Mouse (Mus musculus) heart, adult 8-10 months (tissue): Measurements from ENCODE around the gene Fez1. TPM values are rescaled to one million over a fixed set of nuclear protein-coding genes. Genes with fewer than 3 reads are reported as not detected.

Experiments used
- DNase-seq: peaks from one replicate; pipeline ENCODE4 v3.0.0; 2022; ENCODE audit warnings: low spot score
- total RNA-seq, 4 experiments: library from RNA; stranded (reverse); gene quantifications; 2 replicates each; pipeline ENCODE4 v1.2.4; 2022

Fez1 gene
- total RNA-seq, 4 experiments from 2014 or later, result 1.9 to 4.7 (median 2.2) TPM

DNA sequence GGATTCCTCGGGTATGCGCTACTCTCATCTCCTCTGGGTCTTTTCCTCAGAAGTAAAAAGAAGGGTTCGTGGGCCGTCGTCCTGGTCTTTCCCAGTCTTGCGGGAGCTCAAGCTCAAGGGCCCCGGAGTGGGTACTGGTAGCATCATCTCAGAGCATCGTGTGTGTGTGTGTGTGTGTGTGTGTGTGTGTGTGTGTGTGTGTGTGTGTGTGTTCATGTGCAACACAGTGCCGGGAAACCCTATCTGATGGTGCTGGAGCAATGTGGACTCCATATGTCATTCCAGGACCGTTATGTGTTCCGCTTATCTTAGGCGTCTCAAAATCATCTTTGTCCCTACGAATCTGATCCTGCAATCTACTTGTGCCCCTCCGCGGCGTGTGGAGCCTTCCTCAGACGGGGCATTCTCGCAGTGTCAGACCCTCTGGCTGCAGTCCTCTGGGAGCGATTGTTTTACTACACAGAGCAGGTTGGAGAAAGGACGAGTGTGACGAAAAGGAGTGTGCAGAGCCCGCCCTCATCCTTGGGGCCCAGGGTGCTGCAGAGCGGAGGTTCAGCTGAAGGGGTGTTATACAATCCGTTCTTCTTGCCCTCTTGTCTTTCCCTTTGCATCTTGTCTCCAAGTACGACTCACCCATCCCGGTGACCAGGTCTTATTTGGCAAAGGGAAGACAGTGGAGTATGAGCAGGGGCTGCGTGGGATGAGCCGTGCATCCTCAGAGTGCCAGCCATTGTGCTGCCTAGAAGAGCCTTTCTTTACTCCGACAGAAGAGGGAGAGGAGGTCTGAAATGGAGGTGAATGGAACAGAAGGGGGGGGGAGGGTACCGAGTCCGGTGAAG lies 11.6 kb downstream of the Fez1 start:
- no peak for DNase-seq

DNA sequence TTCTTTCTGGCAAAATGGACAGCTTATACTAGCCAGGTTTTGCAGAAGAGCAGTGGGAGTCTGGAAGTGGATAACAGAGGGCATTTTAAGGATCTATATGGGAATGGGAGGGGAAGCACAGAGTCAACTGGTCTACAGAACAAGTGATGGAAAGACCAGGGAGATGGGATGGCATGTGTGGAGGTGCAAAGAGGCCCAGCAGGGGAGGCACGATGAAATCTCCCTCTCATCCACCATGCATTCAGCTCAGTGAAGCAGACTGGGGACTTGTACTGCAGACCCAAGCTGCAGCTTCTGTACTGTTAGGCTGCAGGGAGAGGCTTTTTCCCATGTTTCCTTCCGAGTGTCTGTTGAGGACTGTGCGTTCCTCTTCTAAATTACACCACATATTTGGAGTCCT lies 12.2 kb downstream of the Fez1 start:
- no peak for DNase-seq

DNA sequence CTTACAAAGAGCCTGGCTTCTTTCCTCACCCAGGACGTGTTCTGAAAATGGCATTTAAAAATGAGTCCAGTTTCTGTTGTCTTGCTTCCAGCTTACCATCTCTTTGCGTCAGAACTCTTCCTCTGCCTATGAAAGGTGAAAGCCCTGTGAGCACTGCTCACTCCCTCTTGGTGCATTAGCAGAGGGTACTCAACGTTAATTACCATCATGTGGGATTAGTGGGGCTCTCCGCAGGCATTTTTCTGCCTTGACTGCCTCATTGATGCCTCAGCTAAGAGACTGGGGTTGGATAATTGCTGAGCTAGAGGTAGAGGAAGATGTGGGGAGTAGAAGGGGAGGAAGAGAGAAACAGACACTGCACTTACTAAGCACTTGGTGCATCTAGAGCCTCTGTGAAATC lies 24.7 kb downstream of the Fez1 start:
- no peak for DNase-seq

DNA sequence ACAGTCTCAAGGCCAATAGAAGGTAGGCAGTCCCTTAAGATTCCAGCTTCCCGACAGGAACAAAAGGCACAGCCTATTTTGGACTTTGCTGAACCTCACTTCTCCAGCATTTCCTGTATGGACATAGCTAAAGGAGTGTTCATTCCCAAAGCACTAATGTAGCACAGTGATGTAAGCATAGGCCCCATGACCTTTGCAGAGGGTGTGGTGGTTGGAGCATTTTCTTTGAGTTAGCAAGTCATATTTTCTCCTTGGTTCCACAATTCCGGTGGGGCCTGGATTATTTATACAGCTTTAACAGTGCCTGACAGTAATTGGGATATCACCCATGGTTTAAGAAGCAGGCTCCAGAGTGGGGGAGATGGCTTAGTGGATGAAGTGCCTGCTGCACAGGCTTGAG lies 27.0 kb downstream of the Fez1 start:
- DNase-seq, result no peak

DNA sequence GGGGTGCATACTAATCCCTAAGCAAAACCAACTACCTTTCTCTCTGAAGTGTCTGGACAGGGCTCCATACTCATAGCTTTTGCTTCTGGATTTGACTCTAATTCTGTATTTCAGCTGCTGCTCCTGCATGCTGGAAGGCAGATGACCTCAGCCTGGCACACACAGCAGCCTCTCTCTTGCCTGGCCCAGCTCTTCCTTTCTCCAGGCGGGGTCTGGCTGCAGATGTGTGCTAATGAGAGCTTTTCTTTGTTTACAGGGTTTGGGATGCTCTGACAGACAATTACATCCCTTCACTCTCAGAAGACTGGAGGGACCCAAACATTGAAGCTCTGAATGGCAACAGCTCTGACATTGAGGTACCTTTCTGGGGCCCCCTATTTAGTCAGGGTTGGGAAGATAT lies 28.4 kb downstream of the Fez1 start:
- no peak for DNase-seq

DNA sequence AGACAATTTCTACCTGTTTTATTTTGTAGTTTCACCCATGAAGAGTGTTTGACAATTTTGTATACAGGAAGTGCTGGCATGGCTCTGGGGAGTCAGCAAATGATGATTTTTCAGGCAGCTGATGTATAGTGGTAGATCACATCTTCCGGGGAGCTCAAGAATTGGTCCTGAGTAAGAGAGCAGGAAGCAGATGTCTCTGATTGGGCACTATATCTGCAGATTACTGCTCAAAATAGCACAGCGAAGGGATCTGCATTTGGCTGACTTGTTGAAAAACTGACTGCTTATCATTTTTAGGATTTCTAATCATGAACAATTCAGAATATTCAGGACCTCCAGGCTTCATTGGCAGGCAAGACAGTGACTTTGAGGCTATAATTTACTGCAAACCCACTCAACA lies 30.5 kb downstream of the Fez1 start:
- no peak for DNase-seq

DNA sequence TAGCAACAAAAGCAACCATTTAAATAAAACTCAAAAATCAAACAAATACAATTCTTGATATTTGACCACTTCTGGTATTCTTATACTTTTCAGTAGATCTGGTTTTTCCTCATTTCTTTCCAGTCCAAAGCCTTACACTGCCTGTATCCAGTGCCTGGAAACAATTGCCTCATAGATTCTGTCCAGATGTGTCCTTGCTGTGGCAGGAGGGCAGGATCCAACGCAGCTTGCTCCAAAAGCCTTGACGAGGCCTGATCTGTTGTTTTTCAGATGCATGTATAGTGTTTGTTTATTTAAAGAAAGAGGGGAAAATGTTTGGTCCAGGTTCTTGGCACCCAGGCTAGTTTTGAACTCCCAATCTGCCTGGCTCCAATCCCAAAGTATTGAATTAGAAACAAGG lies 34.7 kb downstream of the Fez1 start:
- no peak for DNase-seq

DNA sequence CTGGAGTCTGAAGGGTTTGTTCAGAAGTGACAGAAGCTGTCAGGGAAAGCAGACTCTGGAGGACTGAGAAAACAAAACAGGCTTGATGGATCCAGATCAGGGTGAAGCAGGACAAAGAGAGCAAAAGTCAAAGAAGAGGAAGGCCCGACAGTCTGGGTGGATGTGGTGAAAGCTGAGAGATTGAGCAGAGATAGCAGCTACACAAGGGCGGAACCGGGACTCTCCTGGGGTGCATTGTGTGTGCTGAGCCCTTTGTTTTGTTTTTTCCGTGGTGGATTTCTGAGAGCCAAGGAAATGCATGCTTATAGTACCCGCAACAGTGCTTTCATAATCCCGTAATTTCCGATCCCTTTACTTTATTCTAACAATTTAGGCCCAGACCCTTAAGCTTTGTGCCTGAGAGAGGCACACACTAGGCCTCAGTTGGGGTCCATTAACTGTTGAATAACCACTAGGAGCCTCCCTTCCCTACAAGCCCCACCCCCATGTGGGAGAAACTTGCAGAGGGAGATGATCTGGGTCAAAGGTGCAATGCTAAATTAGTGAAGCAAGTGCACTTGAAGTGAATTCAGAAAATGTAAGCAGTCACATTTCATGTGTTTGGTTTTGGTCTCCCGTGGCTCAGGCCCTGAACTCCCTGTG lies 35.9 kb downstream of the Fez1 start:
- no peak for DNase-seq

DNA sequence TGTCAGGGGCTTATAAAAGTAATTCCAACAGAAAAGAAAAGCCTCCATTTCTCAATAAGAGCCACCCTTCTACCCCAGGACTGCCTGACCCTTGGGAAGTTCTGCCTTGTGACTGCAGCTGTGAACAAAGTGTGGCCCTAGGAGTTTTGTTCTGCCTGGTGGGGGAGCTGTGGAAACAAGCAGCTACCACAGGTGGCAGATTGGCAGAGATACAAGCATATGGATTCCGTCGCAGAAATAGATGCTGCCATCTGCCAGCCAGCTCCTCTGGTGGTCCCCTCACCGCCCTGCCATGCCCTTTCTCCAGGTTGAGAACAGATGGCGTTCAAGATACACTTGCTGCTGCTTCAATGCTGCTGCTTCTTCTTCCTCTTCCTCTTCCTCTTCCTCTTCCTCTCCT lies 37.0 kb downstream of the Fez1 start:
- no peak for DNase-seq

DNA sequence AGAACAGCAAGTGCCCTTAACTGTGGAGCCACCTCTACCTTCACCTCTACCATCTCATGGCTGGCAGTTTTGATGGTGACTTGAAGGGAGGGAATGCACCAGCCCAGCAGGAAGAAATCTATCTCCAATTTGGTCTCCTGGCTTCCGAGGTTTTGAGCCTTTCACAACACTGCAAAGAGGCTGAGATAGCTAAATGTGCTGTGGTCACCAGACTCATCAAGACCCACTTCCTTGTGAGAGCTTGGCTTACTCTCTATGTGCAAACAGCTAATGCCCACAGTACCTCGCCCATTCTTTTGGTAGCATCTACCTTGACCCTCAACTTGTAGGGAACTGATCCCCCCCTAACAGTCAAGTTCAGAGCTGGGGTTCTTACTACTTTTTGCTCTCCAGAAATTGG lies 40.9 kb downstream of the Fez1 start:
- DNase-seq, result no peak

DNA sequence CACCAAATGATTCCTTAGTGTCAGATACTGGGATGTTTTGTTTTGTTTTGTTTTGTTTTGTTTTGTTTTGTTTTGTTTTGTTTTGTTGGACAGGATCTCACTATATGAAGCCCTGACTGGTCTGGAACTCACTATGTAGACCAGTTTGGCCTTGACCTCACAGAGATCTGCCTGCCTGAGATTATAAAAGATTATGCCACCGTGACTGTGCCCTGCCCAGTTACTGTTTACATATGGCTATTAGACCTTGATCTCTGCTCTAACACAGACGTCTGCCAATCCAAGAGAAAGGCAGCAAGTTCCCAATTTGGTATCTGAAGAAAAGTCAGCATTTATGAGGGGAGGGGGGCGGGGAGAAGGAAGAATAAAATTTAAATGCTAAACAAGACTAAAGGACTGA lies 42.0 kb downstream of the Fez1 start:
- DNase-seq, result no peak

DNA sequence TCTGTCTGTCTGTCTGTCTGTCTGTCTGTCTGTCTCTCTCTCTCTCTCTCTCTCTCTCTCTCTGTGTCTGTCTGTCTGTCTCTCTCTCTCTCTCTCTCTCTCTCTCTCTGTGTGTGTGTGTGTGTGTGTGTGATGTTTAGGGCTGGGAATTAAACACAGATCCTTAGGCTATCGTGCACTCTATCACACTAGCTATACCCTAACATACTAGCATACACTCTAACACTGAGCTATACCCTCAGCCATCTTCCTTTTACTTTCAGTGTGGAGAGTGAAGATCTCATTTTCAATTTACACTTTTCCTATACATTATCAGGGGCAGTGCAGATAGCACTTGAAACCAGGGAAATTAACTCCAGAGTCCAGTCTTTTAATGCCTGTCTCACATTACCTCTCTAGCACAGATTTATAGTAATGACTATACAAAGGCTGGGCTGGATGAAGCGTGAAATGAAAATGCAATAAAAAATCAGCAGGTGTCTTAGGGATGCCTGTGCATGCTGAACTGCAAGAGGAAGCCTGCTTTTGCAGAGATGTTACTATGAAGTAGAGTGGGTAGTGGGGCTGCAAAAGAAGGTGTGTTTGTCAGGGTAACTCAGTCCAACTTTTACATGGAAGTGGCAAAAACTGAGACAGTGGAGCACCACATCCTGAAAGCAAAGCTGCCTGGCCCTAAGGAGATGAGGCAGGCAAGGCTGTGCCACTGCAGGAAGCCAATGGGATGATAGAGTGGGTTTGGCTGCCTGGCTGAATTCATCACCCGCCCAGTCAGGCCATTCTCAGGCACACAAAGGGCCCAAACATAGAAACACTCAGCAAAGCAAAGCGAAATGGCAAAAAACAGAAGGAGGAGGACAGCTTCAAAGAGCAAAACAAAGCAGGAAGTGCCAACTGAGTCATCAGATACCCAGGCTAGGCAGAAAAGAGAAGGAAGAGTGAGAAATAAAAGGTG lies 43.5 kb downstream of the Fez1 start:
- no peak for DNase-seq

DNA sequence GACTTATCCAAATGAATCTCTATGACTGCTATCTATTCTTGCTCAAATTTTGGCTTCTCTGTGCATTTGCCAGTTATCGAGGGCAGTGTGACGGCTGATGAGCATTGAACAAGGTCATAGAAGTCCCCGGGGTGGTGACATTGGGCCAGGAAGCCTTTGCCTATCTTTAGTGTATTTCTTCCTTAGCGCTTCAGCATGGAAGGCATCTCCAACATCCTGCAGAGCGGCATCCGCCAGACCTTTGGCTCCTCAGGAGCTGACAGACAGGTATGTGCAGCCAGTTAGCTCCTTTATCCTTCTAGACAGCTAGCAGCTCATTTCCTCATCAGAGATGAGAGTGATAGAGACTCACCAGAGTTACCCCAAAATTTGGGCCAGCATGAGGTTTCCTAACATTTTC lies 47.0 kb downstream of the Fez1 start:
- no peak for DNase-seq

DNA sequence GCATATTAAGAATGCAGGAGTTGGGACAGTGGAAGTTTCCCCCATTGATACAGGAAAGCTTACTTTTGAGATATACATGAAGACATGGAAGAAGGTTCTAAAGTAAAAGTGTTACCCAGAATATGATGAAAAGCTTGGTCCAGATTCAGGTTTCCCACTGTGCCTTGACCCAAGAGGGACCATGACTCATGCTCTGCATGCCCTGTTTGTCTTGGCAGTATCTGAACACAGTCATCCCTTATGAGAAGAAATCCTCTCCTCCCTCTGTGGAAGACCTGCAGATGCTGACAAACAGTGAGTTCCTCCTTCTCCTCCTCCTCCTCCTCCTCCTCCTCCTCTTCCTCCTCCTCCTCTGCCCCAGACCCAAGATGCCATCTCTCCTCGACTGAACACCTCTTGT lies 48.6 kb downstream of the Fez1 start:
- no peak for DNase-seq

DNA sequence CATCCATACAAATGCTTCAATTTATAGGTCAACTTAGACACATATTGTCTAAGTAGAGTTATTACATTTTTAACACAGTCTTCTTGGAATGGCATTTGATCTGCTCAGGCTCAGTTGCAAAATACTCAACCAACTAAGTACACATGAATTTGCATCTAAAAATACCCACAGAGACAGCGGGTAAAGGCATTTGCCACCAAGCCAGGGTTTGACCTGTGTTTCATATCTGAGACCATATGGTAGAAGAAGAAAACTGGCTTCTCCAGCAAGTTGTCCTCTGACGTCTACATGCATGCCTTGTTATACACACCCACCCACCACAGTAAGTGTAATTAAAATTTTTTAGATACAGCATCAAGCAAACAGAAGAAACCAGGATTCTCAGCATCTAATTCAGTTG lies 52.1 kb downstream of the Fez1 start:
- no peak for DNase-seq

DNA sequence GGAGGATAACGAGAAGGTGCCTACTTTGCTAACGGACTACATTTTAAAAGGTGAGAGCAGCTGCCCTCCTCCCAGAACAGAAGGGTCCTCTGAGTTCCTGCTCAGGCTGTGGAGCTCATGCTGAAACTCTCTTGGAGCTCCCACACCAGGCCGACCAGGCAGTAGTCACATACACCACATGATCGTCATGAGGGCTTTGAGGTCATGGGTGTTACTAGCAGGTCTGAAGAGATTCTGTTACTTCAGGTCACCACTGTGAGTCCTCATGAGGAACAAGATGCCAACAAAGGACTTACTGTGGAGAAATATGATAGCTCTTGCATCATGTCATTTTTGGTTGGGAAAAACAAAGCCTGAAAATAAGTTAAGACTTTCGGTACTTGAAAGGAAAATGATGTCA lies 54.6 kb downstream of the Fez1 start:
- DNase-seq, result no peak

DNA sequence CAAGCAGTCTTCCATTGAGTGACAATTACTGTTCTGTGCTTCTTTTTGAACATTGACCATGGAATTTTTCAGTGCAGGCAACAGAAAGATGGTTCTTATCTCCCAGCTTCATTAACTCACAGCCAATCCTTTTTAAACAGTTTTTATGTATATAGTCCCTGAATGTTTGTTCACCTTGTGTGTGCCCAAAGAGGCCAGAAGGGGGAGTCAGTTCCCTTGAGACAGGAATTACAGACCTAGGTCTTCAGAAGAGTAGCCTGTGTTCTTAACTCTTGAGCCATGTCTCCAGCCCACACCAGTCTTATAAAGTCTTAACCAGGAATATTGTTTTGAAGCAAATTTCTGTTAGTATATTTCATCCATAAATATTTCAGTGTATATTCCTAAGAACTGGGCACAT lies 55.1 kb downstream of the Fez1 start:
- DNase-seq, result no peak

DNA sequence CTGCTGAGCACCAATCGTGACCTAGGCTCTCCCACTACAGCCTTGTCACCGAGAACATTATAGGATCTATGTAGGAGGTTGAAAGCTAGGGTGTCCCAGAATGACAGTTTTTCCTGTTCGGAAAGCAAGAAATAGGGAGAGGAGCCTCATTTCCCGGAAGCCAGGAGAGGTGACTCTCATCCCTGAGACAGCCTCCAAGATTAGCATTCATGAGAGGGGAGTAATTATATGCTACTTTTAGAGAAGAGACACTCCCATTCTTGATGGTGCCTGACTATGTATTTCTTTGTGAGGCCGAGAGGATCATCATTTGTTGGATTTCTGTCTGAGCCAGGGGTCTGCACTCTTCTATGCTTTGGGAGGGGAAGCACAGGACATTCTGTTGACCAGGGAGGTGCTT lies 60.0 kb downstream of the Fez1 start:
- DNase-seq, result no peak

DNA sequence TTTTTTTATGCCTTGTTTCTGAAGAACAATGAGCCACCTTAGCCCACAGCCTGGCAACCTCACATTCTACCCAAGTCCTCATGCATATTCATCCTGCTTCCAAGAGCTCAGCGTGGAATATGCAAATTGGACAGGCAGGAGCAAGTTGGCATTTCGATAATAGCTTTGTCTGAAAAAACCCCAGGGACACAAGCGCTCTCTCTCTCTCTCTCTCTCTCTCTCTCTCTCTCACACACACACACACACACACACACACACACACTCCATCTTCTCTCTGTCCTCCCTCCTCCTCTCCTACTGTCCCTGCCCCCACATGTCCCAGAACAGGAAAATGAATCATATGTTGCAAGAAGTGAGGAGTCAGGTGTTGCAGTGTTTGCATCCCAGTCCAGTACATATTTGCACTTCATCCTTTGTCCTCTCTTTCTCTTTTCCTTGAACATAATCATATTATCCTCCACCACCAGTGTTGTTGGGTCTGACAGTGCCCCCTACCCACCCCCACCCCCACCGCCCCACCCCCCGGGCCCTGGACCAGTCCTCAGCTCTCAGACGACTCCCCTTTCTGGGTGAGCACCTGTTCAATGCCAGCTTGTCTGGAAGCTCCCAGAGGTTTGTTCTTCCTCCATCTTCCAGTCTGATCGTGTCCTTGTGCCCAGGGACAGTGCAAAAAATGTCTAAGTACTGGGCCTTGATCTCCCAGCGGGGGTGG lies 60.5 kb downstream of the Fez1 start:
- no peak for DNase-seq

DNA sequence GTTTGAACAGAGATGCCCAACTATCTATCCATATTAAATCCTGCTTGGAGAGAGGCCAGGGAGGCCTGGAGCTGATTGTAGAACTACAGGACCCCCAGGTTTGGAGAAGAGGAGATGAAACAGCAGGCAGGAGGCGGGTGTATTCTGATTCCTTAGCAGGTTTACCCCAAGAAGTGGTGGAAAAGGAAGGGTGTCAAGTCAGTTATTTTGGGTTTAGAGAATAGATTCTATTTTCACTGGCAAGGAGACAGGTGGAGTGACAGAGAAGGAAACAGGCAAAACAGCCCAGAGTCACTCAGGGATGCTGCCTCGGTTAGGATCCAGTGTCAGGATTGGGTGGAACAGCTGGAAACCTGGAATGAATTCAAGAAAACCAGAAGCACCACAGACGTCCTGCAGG lies 61.9 kb downstream of the Fez1 start:
- DNase-seq, result no peak

DNA sequence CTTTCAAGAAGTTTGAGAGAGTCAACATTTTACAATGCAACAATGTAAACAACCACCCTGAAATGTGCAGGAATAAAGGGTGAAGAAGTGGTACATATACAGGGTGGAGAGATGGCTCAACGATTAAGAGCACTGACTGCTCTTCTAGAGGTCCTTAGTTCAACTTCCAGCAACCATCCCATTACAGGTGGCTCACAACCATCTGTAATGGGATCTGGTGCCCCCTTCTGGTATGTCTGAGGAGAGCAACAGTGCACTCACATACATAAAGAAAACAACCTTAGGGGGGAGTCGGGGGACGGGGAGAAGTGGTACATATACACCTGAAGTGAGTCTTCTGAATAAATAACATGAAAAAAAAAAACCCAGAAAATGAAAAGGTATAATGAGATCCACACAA lies 63.6 kb downstream of the Fez1 start:
- no peak for DNase-seq

DNA sequence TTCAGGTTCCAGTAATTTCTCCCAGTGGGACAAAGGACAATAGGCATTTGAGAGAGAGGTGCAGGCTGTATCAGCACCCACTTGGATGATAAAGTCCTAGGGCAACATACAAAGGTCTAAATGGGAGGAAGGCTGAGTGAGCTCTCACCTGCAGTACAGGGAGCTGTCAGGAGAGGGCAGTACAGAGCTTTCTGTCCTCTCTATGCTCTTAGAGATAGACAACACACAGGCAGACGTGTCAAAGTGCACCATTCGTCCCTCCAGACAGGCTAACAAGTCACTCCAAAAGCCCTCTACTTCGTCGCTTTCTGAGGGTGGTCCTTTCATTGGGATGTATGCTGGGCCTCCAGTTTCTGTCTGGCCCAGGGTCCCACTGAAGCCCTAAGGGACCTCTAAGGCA lies 68.9 kb downstream of the Fez1 start:
- DNase-seq, result no peak
